Mouse (Mus musculus): ENCODE measurements at regions not wholly inside any gene's neighbourhood (a gene's known extent, or its start where the extent isn't known, plus 50 kb on each side); places are given as distances from the start of the nearest gene placed in this dataset.
"Not testable (repeated sequence)": the region's sequence is repeated elsewhere in the genome, so short reads cannot be mapped to it uniquely, and the experiment has no call there.

DNA sequence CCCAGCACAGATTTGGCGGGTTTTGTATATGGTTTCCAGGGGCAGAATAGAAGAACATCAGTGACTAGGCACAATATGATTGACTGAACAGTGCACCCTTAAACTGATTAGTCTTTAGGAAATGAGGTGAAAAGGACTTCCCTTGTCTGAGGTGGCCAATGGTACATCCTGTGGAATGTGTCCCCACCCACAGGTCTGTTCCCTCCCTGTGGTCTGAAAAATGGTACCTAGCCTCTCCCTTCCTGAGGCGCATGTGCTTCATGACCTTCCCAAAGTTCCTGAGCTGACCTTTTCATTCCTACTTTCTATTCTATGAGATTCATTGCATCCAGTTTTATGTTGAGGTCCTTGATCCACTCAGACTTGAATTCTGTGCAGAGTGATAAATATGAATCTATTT, 76.0 kb downstream of the Zfp97 start:
- not testable (repeated sequence) for DNase-seq (ENCODE audit: low spot score)

DNA sequence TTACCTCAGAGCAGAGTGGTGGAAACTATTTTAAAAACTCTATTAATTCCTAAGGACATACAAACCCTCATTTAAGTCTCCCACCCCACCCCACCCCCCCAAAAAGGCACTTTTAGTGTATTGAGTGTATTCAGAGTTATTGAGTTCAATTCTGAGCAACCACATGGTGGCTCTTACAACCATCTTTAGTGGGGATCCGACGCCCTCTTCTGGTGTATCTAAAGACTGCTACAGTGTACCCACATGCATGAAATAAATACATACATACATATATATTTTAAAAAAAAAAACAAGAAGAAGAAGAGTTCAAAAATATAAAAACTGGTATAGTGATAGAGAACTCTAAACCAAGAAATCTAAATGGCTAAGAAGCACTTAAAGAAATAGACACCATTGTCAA, 107.9 kb downstream of the Zfp97 start:
- no peak for DNase-seq (ENCODE audit: low spot score)

DNA sequence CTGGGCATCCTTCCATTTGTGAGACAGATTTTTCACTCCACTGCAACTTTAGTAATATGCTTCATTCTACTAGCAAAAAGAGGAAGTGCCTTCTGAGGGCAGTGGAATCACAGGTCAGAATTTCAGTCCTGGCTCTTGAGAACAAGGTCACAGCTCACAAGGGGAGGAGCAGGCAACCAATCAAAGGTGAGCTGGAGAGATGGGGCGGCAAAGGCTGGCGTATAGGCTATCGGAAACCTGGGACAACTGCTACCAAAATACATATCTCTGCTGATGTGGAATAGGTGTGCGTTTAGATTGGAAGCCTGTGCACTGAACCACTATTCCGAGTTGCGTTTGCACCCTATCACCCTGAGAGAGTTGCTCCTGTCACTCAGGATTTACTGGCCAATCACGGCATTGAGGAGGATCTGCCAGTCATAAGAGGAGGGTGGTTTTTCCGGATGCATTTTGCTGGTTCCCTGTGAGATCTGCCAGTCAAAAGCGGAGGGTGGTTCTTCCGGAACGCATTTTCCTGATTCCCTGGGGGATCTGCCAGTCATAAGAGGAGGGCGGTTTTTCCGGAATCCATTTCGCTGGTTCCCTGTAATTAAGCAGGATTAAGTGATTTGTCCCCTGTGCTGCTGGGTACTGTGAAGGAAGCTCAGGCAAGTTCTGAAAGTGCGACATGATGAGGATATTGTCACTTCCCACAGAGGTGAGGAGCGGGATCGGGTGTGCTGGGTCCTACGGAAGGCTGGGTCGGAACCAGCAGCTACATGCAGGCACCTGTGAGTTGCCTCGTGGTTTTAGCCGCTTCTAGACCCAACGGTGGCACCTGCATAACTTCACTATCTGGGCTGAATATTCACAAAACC, 113.3 kb downstream of the Zfp97 start:
- DNase-seq (ENCODE audit: low spot score), result peak; percentile 91

DNA sequence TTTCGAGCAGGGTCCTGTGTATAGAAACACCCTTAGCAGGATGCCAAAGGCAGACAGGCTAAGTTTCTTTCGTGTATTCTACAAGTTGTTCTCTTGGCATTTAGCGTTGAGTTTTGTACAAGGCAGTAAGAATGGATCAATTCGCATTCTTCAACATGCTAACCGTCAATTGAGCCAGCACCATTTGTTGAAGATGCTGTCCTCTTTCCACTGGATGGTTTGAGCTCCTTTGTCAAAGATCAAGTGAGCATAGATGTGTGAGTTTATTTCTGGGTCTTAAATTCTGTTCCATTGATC, 113.9 kb downstream of the Zfp97 start:
- DNase-seq (ENCODE audit: low spot score), result not testable (repeated sequence)
